Mouse (Mus musculus) adrenal gland, adult 2 months (tissue): ENCODE data around the gene Peg12. TPM values are rescaled to one million over a fixed set of nuclear protein-coding genes. Genes with fewer than 3 reads are reported as not detected.
A peak's percentile ranks its signal among the peaks of the same experiment; 100 is the strongest.

ENCODE experiments used
- DNase-seq: peaks from one replicate; pipeline ENCODE4 v3.0.0; 2021
- long read RNA-seq: library from polyadenylated mRNA; stranded (forward); transcript quantifications from one replicate; pipeline ENCODE4 v2.0.0, GENCODE M21; 2021
- polyA plus RNA-seq: library from polyadenylated mRNA; depleted of rRNA; stranded (reverse); fragments of >200 nt; gene quantifications from 2 replicates; pipeline ENCODE4 v1.2.3, GENCODE M21; 2012; rRNA removed
- total RNA-seq, 2 experiments: library from RNA; stranded (reverse); gene quantifications; 2 replicates each; pipeline ENCODE4 v1.2.3; 2021

Gene Peg12
- 1 to 10 TPM in 1 of 2 experiments, under 1 TPM in 1; 0.55 to 1.7 TPM for total RNA-seq
- 1.9 and 2.1 TPM in 2 replicates for polyA plus RNA-seq
- long read RNA-seq, partial matches to known transcripts: 0 of 1 reads
- long read RNA-seq, other reads (novel, unspliced or antisense): 0 of 1 reads

GRCm38 (mm10) chr7:62463878-62464755 lies at the start of gene Peg12:
Gene Peg12, minus strand, starts transcription at chr7:62464510.
- peak; percentile 72 for DNase-seq

DNA sequence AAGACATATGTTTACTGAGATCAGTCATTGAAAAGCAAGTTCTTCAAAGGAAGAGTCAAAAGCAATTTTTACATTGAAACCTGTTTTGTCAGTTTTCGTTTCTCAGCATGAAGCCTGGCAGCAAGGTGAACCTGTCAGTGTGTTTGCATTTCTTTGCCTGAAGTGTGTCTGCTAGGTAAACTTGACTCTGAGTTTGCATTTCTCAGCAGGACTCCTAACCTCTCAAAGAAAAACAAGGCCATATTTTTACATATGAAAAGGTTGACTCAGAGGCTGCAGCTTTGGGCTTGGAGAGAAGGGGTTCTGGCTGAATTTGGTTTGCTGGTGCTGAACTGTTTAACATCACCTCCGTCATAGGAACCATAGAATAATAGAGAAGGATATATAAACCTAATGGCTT lies 21.8 kb upstream of the Peg12 start:
- no peak for DNase-seq

GRCm38 (mm10) chr7:62463007-62463877 lies 1.1 kb downstream of the Peg12 start:
- DNase-seq: peak; percentile 26

GRCm38 (mm10) chr7:62462229-62463006 lies 1.9 kb downstream of the Peg12 start:
- no peak for DNase-seq

DNA sequence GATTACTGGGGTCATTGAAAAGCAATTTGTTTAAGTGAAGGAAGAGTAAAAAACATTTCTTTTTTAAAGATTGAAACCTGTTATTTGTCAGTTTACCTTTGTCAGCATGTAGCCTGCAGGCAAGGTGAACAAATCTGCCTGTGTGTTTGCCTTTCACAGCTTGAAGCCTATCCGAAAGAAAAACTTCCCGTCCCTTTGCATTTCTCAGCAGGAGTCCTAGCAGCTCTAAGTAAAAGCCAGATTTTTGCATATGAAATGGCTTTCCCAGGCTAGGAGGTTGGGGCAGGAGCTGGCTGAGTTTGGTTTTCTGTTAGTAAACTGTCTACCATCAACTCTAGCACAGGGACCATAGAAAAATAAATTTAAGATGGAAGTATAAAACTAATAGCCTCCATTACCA lies 12.0 kb downstream of the Peg12 start:
- no peak for DNase-seq

DNA sequence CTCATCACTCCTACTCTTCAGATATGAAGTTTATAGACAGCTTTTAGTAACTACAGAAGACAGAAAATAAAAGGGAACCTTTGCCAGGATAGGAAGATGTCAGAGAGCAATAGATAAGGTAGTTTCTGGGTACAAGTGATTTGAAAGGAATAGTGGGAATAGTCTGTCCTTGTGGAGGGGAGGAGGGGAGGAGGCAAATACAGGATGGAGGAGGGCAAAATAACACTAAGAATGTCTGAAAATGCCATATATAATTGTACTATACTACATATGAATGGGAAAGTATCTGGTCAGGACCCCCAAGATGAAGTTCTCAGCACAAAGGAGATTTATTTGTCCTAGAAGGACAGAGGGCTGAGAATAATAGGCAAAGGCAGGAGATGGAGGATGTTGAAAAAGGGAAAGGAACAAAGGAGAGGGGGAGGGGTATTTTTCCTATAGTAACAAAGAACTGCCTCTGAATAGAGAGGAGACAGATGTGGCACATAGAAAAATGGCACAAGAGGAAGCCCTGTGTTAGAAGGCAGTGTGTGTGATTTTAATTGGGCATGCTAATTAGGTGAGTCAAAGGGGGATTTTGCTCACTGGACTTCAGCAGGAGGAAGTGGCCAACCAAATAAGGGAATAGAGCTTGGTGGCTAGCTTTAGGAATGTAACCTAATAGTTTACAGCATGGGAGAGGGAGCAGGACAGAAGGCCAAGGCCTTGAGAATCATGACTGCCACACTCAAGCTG lies 18.7 kb downstream of the Peg12 start:
- DNase-seq: no peak

DNA sequence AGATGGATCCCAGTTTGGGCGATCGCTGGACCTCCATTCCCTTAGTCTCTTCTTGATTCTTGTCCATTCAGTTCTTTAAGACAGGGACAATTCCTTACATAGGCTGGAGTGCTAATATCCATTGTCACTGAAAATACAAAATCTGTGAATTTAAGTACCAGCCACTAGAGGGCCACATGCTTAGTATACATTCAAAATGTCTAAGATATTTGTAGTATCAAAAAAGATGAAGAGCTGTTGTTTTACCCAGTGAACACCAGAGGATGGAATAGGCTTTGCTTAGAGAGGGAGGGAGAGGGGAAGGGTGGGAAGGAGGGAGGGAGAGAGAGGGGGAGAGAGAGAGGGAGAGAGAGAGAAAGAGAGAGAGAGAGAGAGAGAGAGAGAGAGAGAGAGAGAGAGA lies 27.9 kb downstream of the Peg12 start:
- no peak for DNase-seq

DNA sequence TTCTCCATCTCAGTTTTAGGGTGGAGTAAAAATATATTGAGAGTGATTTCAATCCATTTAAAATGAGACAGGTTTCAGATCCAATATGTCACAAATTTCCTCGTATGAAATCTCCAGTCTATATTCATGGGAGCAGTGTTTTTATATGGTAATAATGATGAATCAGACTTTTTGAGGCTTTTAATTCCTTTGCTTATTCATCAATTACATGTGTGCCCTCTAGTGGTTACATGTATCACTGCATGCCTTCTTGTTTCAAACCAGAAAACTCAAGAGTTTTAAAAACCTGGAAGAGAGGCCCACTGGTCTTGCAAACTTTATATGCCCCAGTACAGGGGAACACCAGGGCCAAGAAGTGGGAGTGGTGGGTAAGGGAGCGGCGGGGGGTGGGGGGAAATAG lies 31.1 kb downstream of the Peg12 start:
- DNase-seq: no peak

- peak; percentile 9 for DNase-seq
Measured at GRCm38 (mm10) chr7:62428337-62428736, 36.0 kb downstream of the Peg12 start.

GRCm38 (mm10) chr7:62423210-62423609 lies 41.1 kb downstream of the Peg12 start:
- DNase-seq: no peak

- no peak for DNase-seq
Measured at GRCm38 (mm10) chr7:62420566-62420965, 43.7 kb downstream of the Peg12 start.

DNA sequence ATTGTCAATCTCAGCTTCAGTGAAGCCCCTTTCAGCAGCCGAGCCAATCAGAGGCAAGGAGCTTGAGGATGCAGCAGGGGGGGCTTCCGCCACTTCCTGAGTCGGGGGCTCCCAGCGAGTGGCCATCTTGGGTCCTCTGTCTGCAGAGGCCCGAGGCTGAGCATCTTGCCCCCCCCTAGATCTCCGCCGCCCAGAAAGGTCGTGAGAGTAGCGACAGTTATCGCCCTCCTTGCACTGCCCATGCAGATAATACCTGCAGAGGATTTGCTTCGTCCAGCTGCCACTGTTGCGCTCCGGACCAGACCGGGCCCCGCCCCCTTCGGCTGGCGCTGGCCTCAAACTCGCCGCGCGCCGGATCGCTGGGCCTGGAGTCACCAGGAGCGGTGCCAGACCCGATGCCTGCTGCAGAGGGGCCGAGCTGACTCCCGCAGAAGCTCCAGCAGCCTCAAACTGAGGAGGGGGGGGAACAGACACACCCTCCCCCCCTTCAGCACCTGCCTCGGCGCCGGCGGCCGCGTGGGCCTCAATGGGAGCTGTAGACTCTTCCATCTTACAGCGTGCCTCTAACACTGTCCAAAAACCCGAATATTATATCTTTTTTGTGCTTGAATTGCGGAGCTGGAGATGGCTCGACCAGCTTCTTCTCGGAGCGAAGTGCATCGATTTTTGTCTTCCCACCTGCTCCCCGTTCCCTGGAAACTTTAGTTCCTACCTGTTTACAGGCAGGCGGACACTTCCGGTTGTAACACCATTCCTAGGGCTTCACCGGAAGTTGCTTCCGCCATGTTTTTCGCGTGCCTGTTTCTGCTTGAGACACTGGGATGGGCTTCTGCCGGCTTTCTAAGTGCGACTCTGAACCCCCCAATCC lies 44.6 kb downstream of the Peg12 start, which contains the start of gene Mkrn3:
Gene Mkrn3 (minus strand): TSS at position 647 of the 868 bp plus-strand sequence.
- DNase-seq: peak; percentile 70

- no peak for DNase-seq
Measured at GRCm38 (mm10) chr7:62419105-62419492, 45.2 kb downstream of the Peg12 start.

DNA sequence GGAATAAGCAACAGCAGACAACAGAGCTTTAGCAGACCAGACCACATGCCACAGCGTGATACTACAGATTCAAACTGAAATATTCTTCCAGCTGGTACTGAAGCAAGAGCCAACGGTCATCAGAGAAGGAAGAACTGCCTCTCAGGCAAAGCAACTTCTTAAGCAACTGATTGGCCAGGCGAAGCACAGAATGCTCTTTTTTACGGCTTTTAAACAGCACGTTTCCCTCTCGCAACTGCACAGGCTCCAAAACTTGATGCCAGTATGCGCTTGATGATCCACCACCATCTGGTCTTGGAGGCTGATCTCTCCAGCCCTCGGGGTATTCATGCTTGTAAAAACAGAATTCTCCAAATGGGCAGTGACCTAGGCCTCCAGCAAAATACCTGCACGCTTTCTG lies 46.0 kb downstream of the Peg12 start:
- DNase-seq: no peak

GRCm38 (mm10) chr7:62416173-62416572 lies 48.1 kb downstream of the Peg12 start:
- no peak for DNase-seq

- no peak for DNase-seq
Measured at GRCm38 (mm10) chr7:62415222-62415621, 49.1 kb downstream of the Peg12 start.
